Mouse (Mus musculus) 416B (cell line): Measurements from ENCODE around the gene Rplp1.

Experiments
- DNase-seq: peaks from one replicate; pipeline ENCODE4 v3.0.0; 2011; ENCODE audit warnings: low read depth

Gene Rplp1

GRCm38 (mm10) chr9:61914203-61914916 is at the start of gene Rplp1:
Gene Rplp1 (minus strand): TSS chr9:61914542.
- peak; percentile 98 for DNase-seq

- DNase-seq, result no peak
These were observed 49.0 kb upstream of the Rplp1 start for GRCm38 (mm10) chr9:61963356-61963755.

- no peak for DNase-seq
These were observed 46.8 kb upstream of the Rplp1 start for GRCm38 (mm10) chr9:61961181-61961580.

GRCm38 (mm10) chr9:61960753-61961152 is 46.4 kb upstream of the Rplp1 start:
- DNase-seq, result peak; percentile 14

GRCm38 (mm10) chr9:61959921-61960569 is 45.7 kb upstream of the Rplp1 start:
- no peak for DNase-seq

GRCm38 (mm10) chr9:61954707-61955106 is 40.4 kb upstream of the Rplp1 start:
- no peak for DNase-seq

- DNase-seq, result no peak
These were observed 37.9 kb upstream of the Rplp1 start for GRCm38 (mm10) chr9:61952241-61952640.

- DNase-seq, result peak; percentile 87
These were observed 33.3 kb upstream of the Rplp1 start for GRCm38 (mm10) chr9:61947402-61948346.

GRCm38 (mm10) chr9:61946623-61947401 is 32.5 kb upstream of the Rplp1 start, which contains the start of gene Kif23:
Gene Kif23 (minus strand): TSS chr9:61946774.
- DNase-seq, result peak; percentile 97

GRCm38 (mm10) chr9:61945973-61946611 is 31.8 kb upstream of the Rplp1 start:
- peak; percentile 54 for DNase-seq

- no peak for DNase-seq
These were observed 26.7 kb upstream of the Rplp1 start for GRCm38 (mm10) chr9:61941054-61941453.

GRCm38 (mm10) chr9:61933333-61933732 is 19.0 kb upstream of the Rplp1 start:
- peak; percentile 74 for DNase-seq

GRCm38 (mm10) chr9:61932009-61932408 is 17.7 kb upstream of the Rplp1 start:
- DNase-seq, result peak; percentile 86

GRCm38 (mm10) chr9:61925086-61925660 is 10.8 kb upstream of the Rplp1 start:
- no peak for DNase-seq

- DNase-seq, result no peak
These were observed 6.0 kb upstream of the Rplp1 start for GRCm38 (mm10) chr9:61920331-61920730.

GRCm38 (mm10) chr9:61919464-61919863 is 5.1 kb upstream of the Rplp1 start:
- DNase-seq, result no peak

- DNase-seq, result no peak
These were observed 3.1 kb upstream of the Rplp1 start for GRCm38 (mm10) chr9:61917436-61917835.

GRCm38 (mm10) chr9:61916986-61917385 is 2.6 kb upstream of the Rplp1 start:
- DNase-seq, result no peak

GRCm38 (mm10) chr9:61915393-61916005 is 1.2 kb upstream of the Rplp1 start:
- no peak for DNase-seq

GRCm38 (mm10) chr9:61914917-61915300 is 567 bp upstream of the Rplp1 start:
- DNase-seq, result no peak
